Mouse (Mus musculus) neural tube, embryonic 10.5 days (tissue): ENCODE measurements around the gene Net1.
"Not testable (repeated sequence)": the region's sequence is repeated elsewhere in the genome, so short reads cannot be mapped to it uniquely, and the experiment has no call there.

Experiments used
- DNase-seq: peaks from one replicate; pipeline ENCODE4 v3.0.0-alpha.2; 2017; ENCODE audit warnings: low spot score; ENCODE audit errors: extremely low spot score

Net1 gene

DNA sequence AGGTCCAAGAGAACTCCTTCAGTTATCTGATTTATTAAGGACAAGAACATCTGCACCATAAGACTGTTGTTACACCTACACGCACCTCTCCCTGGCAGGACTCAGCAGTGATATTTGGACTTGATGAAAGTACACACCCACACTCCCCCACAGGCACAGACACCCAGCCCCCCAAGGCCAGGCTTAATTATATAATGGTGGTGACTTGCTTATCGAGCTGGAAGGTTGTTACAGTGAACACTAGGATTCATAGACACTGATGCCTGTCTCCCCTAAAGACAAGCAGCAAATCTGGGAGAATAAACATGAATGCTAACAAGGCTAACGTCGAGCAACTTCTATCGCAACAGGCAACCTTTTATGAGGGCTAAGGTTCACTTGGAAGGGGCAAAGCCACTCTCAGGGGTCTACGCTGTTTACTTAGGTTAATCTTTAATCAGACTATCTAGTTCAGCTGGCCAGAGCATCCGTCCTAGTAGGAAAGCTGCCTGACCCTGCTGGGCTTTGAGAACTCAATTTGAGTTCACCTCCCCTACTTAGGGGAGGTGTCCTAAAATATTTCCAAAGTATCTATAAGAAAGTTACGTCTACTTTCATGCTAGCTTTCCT is 26.4 kb downstream of the Net1 start:
- DNase-seq, result no peak

DNA sequence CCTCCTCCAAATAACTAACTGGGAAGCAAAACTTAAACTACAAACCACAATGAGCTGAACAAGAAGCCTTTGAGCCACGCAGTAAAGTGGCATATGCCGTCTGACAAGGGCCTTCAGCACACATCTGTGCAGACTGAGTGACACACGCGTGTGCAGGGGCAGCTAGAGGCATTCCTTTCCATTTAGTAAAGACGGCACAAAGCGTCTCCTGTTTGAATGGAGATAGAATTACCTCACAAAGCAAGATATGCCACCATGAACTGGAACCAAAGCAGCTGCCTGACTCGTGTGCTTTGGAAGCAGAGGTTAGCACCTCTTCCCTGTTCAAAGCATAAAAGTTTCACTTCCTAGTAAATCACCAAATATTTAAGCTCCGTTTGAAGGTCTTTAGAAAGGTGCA is 28.0 kb downstream of the Net1 start:
- DNase-seq, result no peak

DNA sequence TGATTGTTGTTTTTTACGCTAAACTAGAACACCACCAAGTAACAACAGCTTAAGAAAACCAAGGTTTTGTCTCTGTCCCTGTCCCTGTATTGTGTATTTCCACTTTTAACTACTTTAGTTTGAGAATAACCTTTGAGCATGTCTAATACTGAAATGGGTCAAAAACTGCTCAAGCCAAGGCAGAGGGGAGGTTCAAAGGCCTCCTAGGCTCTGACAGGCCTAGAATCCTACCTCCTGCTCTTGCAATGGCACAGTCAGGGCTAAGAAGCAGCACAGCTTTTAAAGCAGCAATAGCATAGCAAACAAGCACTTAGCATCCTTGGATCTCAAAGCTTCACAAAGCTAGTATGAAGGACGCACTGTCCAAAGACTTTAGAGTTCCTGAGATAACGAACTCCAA is 28.9 kb downstream of the Net1 start:
- DNase-seq, result no peak

DNA sequence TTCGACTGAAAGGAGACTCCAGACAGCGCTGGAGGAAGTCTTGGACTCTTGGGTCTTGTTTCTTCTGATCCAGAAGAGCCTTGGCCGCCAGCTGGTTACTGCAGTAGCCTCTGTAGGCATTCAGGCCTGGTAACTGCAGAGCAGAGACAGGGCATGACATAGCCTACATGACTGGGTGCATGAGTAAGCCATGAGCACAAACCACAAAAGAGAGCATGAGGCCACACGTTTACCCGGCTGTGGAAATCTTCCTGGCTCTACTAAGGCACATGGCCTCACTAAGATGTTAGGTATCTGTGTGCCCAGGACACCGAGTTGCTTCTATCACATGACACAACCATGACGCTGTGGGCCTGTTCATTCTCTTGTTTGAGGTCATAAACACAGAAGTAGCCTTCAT is 31.4 kb downstream of the Net1 start:
- no peak for DNase-seq

DNA sequence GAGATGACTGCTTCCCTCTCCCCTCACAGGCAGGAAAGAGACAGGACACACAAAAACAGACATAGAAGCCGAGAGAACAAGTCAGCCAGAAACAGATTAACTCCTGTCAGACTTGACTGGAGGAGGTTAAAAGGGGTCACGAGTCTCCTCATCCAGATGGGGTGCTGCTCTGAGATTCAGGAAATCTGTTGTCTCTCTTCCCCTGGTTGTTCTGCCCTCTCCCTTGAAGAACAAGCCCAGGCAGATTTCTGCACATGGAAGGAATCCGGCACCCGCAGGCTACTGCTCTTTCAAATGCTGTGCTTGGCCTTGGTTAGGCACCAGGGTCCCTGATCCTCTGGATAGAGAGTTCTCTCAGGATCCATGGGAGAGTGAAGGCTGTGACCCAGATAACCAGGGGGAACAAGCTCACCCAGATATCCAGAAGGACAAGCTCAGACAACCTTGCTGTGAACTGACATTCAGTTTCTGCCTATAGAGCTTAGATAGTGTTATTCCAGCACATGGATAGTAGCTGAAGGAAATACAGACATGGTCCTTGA is 40.3 kb downstream of the Net1 start:
- DNase-seq, result no peak

DNA sequence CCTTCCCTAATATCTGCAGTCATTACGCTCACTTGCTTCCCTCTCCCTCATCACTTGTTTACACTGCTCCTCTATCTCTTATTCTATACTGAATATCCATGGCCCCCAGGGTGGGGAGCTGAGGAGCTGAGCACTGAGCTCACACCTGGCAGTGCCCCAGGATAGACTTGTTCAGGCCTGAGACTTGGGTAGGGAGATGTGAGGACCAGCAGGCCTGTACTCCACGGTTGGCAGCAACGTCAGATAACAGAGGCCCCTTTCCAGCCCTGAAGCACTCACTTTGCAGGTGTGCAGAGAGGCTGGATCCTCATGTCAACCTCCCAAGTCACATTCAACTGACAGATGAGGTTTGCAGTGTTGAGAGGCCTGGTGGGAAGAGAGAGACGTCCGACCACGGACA is 40.8 kb downstream of the Net1 start:
- DNase-seq, result no peak

DNA sequence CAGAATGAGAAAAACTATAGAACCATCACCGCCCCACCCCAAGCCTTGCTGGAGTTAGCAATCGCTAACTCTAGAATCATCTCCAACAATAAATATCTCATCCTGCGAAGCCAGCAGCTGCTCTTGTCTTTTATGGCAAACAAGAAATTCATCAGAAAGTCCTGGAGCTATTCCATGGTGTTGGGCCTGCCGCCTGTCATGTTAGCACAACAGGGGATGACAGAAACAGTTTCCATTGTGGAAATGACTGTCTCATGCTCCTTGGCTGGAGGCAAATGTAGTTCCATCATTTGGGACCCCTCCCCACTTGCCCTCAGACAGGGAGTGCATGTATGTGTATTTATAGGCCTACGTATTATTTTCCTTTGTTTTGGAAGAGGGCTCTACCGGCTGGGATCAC is 41.6 kb downstream of the Net1 start:
- DNase-seq, result no peak

DNA sequence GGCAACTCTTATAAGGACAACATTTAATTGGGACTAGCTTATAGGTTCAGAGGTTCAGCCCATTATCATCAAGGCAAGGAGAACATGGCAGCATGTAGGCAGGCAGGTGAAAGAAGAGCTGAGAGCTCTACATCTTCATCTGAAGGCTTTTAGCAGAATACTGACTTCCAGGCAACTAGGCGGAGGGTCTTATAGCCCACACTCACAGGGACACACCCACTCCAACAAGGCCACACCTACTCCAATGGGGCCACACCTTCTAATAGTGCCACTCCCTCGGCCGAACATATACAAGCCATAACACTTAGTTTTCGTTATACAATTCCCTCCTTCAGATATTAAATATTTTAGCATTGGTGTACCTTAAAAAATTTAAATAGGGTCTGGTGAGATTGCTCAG is 45.2 kb downstream of the Net1 start:
- no peak for DNase-seq

DNA sequence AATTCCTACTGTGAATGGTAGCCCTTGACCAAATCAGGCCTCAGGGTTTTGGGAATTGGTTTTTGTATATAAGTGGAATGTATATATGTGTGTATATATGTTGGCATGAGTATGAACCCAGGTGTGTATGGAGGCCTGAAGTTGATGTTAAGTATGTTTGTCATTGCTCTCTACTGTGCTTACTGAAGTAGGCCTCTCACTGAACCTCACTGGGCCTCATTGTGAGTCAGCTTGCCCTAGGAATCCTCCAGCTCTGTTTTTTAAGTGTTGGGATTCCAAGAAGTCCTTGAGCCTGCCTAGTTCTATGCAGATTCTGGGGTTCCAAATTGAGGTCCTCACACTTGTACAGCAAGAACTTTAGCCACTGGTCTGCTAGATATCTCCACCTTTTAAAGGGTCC is 48.1 kb downstream of the Net1 start:
- no peak for DNase-seq

DNA sequence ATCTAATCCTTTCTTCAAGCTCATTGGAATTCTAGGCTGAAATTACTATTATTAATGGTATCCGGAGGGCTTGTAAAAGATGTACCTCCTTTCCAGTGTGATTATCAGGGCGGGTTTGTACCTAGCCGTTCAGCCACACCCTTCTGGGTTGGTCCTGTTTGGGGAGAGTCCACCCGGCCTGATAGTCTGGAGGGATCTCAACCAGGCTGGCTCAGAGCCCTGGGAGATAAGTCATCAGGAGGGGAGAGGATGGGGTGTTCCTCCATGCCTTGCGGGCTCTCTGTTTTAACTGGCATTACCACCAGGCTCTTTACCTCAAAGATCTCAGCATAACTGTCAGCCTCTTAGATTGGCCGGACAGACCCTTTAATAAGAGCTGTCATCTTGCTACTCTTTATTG is 50.9 kb downstream of the Net1 start:
- no peak for DNase-seq

DNA sequence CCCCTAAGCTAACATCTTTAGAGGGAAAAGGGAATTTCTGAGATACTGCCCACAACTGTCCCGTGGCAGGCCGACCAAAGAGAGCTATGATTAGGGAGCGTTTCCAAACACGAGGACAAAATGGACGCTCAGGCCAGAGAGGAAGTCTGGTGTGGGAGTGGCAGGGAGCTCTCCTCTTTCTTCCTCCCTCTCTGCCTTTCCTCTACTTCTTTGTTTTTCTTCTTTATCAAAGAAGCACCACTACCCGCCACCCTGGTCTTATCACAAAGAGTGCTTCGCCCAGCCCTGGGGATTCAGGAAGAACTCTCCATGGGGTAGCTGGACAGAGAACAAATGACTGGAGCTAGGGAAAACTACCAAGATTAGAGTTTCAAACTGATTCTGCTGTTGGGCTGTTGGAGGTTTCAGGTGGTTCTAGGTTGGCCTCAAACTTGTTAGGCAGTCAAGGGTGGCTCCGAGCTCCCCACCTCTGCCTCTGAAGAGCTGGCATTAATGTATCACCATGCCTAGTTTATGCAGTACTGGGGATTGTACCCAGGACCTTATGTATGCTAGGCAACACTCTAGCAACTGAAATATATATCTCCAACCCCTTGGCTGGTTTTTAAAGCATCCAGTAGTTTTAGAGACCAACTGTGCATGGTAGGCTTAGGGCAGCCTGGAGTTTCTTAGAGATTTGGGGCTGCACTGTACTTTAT is 51.5 kb downstream of the Net1 start:
- DNase-seq, result no peak

DNA sequence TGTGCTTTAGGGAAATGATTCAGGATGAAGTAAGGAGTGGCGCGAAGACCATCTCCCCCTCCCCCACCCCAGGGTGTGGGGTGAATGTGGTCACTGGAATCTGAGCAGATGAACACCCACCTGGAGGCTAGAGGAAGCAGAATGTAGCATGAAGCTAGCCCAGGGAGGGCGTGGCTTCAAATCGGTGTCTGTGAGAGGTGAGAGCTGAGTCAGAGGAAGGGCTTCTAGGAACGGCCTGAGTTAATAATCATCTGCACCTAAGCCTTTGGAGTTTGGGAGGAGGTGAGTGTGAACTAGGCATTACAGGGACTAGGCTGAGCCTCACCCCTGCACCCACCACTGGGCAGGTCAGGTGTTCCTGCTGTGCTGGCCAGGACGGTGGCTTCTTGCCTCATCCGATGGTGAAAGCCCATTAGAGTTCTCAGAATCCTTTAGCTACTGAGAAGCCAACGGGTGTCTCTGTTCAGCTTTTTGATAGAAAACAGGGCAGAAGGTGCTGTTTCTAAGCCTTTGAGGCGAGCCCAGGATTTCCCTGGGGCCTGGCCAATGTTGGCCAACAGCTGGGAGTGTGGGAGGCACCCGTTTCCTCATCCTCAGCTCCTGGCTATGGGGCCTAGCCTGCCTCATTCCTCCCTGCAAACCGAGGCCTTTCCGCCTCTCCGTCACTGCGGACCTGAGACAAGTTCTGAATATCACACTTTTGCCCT is 52.2 kb downstream of the Net1 start:
- no peak for DNase-seq

DNA sequence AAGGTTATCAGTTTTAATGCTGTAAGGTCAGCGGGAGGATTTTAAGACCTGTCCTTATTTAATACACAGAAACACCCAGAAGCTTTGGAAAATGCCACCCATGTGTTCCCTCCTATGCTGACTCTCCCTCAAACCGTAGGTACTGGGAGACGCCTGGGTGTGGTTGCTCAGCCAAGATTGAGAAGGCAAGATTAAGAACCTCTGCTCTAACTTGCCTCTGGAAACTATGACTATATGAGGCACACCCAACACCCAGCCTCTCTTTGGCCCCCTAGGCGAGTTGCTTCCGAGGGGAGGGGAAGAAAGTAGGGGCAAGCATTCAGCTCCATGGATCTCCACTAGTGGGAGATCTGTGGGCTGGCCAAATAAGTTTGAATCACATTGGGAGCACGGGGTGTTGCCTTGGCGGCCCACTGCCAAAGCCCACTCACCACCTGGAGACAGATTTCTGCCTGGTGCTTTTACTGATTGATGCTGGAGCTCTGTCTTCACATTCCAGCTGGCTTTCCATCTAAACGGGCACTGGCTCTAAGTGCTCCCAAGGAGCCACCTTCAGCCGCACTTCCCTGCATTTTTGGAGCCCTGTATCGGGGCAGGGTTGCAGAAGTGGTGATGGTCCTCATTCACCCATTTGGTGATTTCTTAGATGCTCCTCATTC is 55.0 kb downstream of the Net1 start:
- DNase-seq, result no peak

DNA sequence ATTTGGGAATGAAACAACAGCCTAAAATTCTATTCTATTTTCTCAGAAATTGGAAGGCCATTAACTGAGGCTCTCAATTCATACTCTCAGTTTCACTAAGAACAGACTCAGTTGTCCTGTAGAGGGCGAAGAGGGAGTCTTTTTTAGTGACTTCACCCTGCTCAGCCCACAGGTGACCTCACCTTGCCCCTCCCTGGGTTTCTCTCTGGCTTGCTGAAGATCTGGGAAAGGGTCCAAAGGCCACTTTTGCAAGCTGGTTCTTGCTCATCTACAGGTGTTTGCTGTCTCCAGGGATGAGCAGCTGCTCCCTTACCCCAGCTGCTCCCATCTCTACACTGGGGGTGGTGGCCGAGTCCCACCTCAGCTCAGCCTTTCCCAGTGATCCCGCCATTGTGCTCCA is 55.7 kb downstream of the Net1 start:
- no peak for DNase-seq

DNA sequence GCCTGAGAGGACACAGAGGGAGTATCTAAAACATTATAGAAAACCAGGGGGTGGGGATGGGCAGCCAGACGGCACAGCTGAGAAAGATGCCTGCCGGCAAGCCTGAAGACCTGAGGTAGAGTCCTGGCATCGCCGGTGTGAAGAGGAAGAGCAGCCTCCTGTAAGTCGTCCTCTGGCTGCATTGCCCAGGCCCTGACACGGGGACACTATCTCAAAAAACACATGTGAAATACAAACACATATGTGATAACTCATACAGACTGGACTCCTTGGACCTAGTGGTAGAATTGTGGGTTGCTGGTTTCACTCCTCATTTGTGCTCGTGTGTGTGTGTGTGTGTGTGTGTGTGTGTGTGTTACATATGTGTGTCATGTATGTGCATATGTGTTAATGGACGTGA is 56.8 kb downstream of the Net1 start:
- no peak for DNase-seq

DNA sequence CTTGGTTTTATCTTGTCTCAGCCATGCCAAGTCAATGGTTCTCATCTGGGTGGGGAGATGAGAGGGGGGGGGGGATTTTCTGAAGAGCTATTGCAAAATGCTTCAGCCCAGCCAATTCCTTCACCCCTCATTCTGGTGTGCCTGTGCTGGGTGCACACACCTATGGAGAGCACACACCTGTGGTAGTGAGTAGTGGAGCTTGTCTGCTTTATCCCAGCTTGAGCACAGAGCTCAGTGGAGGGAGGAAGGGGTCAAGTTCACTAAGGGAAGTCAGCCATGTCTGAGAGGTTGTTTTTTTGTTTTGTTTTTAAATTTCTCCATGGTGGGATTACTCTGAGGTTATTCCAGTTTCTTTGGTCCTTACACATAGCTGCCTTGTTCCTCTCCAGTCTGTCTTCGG is 61.8 kb downstream of the Net1 start:
- DNase-seq, result no peak

DNA sequence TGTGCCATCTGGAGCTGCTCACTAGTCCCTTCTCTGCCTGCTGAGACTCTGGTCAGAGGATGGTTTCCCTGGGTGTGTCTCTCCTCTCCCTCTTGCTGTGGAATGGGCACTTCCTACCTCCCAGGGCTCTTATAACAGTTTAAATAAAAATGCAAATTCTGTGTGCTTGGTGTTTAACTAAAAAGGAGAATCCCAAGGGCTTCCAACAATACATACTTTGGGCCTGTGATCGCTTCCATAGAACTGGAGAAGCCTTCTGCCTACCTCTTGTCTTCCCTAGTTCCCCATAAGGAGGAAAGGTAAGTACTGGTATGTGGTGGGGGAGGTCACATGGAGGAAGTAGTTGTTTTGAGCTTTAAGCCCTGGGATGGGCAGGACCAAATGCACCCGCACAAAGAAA is 63.2 kb downstream of the Net1 start:
- no peak for DNase-seq

DNA sequence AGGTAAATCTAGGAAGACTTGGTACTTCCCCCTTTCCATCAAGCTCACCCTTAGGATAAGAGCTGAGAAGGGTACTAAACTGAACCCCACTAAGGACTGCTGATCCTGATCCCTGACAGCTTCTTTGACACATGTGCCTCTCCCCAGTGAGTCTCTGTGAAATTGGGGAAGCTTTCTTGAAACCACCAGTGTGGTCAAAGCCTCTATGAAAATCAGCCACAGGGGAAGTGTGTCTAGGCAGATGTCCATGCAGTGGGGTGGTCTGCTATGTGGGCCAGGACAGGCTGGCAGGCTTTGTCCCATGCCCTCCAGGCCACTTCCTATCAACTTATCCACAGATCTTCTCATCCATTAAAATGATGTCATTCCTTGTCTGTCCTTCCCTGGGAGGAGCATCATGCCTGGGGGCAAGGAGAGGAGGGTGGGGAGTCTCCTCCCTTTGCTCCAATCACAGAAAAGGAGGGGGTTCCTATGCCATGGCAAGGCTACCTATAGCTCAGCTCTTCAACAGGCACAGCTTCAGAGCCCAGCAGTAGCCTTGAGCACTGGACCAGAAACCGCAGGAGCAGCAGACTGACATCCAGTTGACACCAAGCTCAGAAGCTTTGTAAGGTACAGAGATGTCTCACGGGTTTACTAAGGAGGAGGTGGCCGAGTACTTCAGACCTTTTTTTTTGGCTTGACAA is 64.2 kb downstream of the Net1 start, which contains the start of gene Calm5:
TSS of gene Calm5 (plus strand) at position 526 of the 686 bp plus-strand sequence.
- DNase-seq, result not testable (repeated sequence)

DNA sequence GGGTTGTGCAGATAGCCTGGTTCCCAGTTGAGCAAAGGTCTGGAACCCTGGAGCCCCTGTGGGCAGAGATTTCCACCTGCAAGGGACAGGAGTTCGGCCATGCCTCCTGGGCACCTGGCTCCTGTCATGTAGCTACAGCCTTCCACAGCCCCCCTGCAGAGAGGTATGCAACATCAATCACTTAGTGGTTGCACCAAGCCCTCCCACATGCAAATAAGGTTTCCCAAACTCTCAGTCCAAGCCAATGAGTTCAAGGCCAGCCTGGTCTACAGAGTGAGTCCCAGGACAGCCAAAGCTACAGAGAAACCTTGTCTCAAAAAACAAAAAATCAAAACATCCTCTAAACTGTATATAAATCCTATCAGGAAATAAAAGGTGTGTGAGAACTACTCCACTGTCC is 67.7 kb downstream of the Net1 start:
- DNase-seq, result no peak

DNA sequence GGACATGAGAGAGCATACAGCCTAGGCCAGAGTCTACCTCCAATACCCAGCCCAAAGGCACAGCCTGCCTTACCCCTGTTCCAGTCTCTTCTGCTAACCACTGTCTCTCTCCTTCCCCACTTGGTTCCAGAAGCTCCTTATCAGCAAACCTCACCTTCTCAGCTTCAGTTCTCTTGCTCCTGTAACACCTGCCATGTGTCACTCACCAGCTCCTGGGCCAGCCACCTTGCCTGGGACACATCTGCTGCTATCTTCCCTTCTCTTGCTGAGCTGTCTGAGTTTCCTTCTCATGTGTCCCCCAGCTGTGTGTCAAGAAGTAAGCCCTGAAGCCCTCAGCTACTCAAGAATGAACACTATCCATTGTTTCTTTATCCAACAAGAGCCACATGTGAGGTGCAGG is 77.4 kb downstream of the Net1 start:
- not testable (repeated sequence) for DNase-seq

DNA sequence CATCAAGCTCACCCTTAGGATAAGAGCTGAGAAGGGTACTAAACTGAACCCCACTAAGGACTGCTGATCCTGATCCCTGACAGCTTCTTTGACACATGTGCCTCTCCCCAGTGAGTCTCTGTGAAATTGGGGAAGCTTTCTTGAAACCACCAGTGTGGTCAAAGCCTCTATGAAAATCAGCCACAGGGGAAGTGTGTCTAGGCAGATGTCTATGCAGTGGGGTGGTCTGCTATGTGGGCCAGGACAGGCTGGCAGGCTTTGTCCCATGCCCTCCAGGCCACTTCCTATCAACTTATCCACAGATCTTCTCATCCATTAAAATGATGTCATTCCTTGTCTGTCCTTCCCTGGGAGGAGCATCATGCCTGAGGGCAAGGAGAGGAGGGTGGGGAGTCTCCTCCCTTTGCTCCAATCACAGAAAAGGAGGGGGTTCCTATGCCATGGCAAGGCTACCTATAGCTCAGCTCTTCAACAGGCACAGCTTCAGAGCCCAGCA is 80.7 kb downstream of the Net1 start, which contains the start of gene Calm4:
TSS of gene Calm4 (plus strand) at position 446 of the 496 bp plus-strand sequence.
- not testable (repeated sequence) for DNase-seq
